Mouse (Mus musculus) bone marrow, adult 2 months (tissue): Measurements from ENCODE around the gene Cldnd1.

ENCODE experiments used
- CTCF ChIP-seq: fragments of 200-500 bp; IDR thresholded peaks from 2 replicates; pipeline ENCODE4 v1.5.1; 2011; ENCODE audit warnings: low read length, control low read depth; ENCODE audit not compliant: control insufficient read depth, insufficient read depth
- POLR2A ChIP-seq: fragments of 200-500 bp; IDR thresholded peaks from 2 replicates; pipeline ENCODE4 v1.6.1; 2011; ENCODE audit warnings: low read depth, mild to moderate bottlenecking, control low read depth, low read length, borderline replicate concordance; ENCODE audit not compliant: control insufficient read depth

DNA sequence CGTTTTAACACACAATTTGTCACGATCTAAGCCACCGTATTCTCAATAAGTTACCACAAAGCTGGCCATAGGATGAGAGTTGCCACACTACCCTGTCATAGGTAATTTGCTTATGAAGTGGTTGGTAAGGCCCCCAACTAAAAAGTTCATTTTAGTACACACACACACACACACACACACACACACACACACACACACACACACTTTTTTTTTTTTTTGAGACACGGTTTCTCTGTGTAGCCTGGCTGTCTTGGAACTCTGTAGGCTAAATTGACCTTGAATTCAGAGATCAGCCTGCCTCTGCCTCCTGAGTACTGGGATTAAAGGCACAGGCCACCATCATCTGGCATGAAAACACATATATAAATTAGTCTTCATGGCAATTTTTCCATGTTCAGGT is 43.8 kb upstream of the Cldnd1 start:
- no peak for TF ChIP-seq CTCF
- TF ChIP-seq POLR2A, result no peak
